Mouse (Mus musculus) mesoderm, embryonic 11.5 days (tissue): ENCODE results near the gene Rbm47.
"Not testable (repeated sequence)": the region's sequence is repeated elsewhere in the genome, so short reads cannot be mapped to it uniquely, and the experiment has no call there.

ENCODE experiments used
- DNase-seq: peaks from one replicate; pipeline ENCODE4 v3.0.0-alpha.2; 2012; ENCODE audit warnings: low read depth, low spot score

Gene Rbm47

GRCm38 (mm10) chr5:66173018-66173417 lies at the start of gene Rbm47:
Rbm47 (minus strand) TSS chr5:66173118.
- no peak for DNase-seq

- DNase-seq, result no peak
Observed at GRCm38 (mm10) chr5:66220620-66221019, 47.7 kb upstream of the Rbm47 start.

- no peak for DNase-seq
Observed at GRCm38 (mm10) chr5:66219692-66220091, 46.8 kb upstream of the Rbm47 start.

- no peak for DNase-seq
Observed at GRCm38 (mm10) chr5:66215569-66216277, 42.8 kb upstream of the Rbm47 start.

GRCm38 (mm10) chr5:66214395-66214935 lies 41.5 kb upstream of the Rbm47 start:
- DNase-seq, result no peak

- peak; percentile 15 for DNase-seq
Observed at GRCm38 (mm10) chr5:66209532-66210176, 36.7 kb upstream of the Rbm47 start.

GRCm38 (mm10) chr5:66204966-66205365 lies 32.0 kb upstream of the Rbm47 start:
- DNase-seq, result no peak

- no peak for DNase-seq
Observed at GRCm38 (mm10) chr5:66203424-66203823, 30.5 kb upstream of the Rbm47 start.

- DNase-seq, result no peak
Observed at GRCm38 (mm10) chr5:66200044-66200443, 27.1 kb upstream of the Rbm47 start.

GRCm38 (mm10) chr5:66195323-66195722 lies 22.4 kb upstream of the Rbm47 start:
- DNase-seq, result no peak

GRCm38 (mm10) chr5:66193218-66193846 lies 20.4 kb upstream of the Rbm47 start:
- no peak for DNase-seq

- DNase-seq, result no peak
Observed at GRCm38 (mm10) chr5:66191185-66191503, 18.2 kb upstream of the Rbm47 start.

- DNase-seq, result no peak
Observed at GRCm38 (mm10) chr5:66190481-66191184, 17.7 kb upstream of the Rbm47 start.

GRCm38 (mm10) chr5:66188591-66188990 lies 15.7 kb upstream of the Rbm47 start:
- not testable (repeated sequence) for DNase-seq

- DNase-seq, result no peak
Observed at GRCm38 (mm10) chr5:66182156-66182555, 9.2 kb upstream of the Rbm47 start.

GRCm38 (mm10) chr5:66174160-66174837 lies 1.4 kb upstream of the Rbm47 start:
- peak; percentile 44 for DNase-seq

- DNase-seq, result no peak
Observed at GRCm38 (mm10) chr5:66170591-66170990, 2.3 kb downstream of the Rbm47 start.

GRCm38 (mm10) chr5:66169099-66169485 lies 3.8 kb downstream of the Rbm47 start:
- no peak for DNase-seq

- DNase-seq, result no peak
Observed at GRCm38 (mm10) chr5:66168462-66169098, 4.3 kb downstream of the Rbm47 start.

GRCm38 (mm10) chr5:66166931-66167330 lies 6.0 kb downstream of the Rbm47 start:
- no peak for DNase-seq

- DNase-seq, result no peak
Observed at GRCm38 (mm10) chr5:66166193-66166629, 6.7 kb downstream of the Rbm47 start.
